Mouse (Mus musculus): ENCODE results near the gene Pxmp4.

DNA sequence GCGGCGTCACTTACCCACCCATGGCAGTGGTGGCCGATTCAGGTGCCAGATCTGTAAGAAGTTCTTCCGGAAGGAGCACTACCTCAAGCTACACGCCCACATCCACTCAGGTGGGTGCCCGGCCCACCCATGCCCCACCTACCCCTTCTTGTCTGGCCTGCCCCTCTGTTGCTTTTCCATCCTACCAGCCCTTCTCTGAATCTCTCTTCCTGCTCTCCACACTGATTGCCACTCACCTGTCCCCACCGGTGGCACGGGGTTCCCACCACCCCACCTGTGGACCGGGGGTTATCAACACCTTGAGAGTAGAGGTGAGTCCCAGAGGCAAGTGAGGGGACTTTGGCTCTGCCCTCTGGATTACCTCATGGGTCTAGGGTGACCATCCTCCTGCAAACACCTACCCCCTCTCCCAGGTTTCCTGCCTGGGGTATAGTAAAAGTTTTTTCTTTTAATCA is 38.5 kb upstream of the Pxmp4 start:
- TF ChIP-seq CTCF (IDR thresholded peaks at IDR 0.05; ENCODE audit: extremely low read depth, insufficient read length, insufficient replicate concordance, low read depth, low read length): no peak
- TF ChIP-seq POLR2A (IDR thresholded peaks at IDR 0.05; ENCODE audit: low read depth, low read length): no peak
